8 mouse cellular contexts compared by ENCODE assay signal in the genomic region with DNA sequence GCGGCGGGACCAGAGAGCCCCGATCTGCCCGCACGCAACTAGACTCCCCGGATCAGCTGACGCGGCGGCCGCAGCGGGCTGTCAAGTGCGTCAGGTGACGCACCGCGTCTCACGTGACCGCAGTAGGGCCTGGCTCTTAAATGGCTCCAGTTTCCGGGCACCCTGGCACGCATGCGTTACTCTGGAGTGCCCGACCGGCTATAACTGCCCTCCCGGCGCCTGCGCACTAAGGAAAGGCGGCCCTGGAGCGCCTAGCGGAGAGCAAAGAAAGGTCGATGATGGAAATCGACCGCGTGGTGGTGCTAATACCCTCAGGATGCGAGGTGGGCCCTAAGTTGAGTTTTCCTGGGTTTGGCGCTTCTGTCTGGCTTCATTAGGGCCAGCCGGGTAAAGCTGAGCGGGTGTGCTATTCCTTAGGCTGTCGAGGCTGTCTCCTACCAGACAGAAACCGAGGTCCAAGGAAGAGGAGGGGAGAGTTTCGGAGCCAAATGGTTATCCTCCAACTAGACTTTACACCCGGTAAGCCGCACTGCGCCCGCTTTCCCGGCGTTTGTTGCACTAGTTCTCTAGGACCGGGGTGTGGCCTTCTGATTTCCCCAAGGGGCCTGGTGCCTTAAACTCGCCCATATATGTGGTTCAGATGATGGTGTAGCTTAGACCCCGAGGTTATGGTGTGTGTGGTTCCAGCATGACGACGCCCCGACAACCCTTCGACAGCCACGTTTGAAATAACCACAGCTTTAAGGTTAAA. TPM values are rescaled to one million over a fixed set of nuclear protein-coding genes. Genes with fewer than 3 reads are reported as not detected.
DNase-seq lines count a peak whose midpoint lies in the region; ATAC-seq lines count a peak whose summit lies in the region.

A gene (minus strand): TSS at position 96 of the 751 bp plus-strand sequence.

- peak; percentile 100 for DNase-seq in adipocyte (ENCODE audit: low spot score)
- DNase-seq in embryo, embryonic 10 days (ENCODE audit: low spot score): peak; percentile 100
- DNase-seq in gastrocnemius, postnatal 10 days: peak; percentile 98
- peak; percentile 100 for DNase-seq in induced T-regulatory cell, adult 2 months (ENCODE audit: low read depth)
- peak; percentile 98 to 100 for DNase-seq in left cerebral cortex, adult 9 months (ENCODE audit: low spot score in 2 of 2)
- peak; percentile 99 for DNase-seq in right cerebral cortex, postnatal 14 days
- peak; percentile 98 to 99 for DNase-seq in urinary bladder, postnatal 36 days (ENCODE audit: low spot score in 2 of 2)

- ATAC-seq in megakaryocyte progenitor cell, adult 5-6 weeks (replicated peaks; ENCODE audit: poor library complexity): peak; percentile 86

RNA-seq across cellular contexts. Expression of the gene that starts here (rescaled TPM):
- total RNA-seq in gastrocnemius, postnatal 10 days (2021): 10 to 100 TPM; 49.3 to 54.2 TPM
- 137 and 142 TPM in 2 replicates for total RNA-seq in megakaryocyte progenitor cell, adult 5-6 weeks (2015)
- 50.5 and 56.6 TPM in 2 replicates for total RNA-seq in megakaryocyte progenitor cell, adult 5-6 weeks (2017)

Comparison
In these comparisons a context has a peak if more than half of its experiments do, and no peak if none do; other contexts are left out.
1. Peak in every context shown above with its lines: DNase-seq and ATAC-seq.